In the genomic region with DNA sequence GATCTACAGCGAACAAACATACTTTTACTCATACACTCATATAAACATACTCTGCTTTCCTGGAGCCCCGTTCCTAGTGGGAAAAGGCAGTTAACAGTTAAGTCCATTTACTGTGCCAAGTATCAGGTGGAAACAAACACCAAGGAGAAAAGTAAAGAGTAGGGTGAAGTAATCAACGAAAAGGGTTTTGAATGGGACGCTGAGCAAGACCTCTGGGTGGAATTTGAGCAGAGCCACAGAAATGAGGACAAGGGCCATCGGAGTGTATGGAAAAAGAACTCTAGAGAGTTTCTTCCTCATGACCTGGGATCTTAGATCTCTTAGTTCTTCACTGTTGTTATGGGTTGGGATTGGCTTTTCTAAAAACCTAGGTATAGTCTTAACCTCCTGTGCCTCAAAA, we compare ENCODE assay signal across 19 mouse cellular contexts.
"Had no signal": no experiment of that assay in that cellular context is flagged by ENCODE, and none has a peak within 500 bp of the region (broad histone marks: within the 10 kb centered on the region; RNA-seq: fewer than 3 reads in every experiment).

No protein-coding gene starts in this region.

- H3K4me3 ChIP-seq: midbrain, embryonic 10.5 days; midbrain, embryonic 12.5 days; myocyte; neural tube, embryonic 13.5 days; neural tube, embryonic 15.5 days had no signal

- DNase-seq: lung, adult 18-20 months; lung, embryonic 14.5 days; lung, postnatal 14 days; lung, postnatal 4 days; midbrain, embryonic 14.5 days; retina, postnatal 1 day; right cerebral cortex, adult 18-20 months; right cerebral cortex, postnatal 25 days; right cerebral cortex, postnatal 4 days; spleen, adult 18-20 months; thymus, adult 18-20 months; thymus, postnatal 14 days; thymus, postnatal 36 days had no signal

- H3K27ac ChIP-seq: midbrain, embryonic 10.5 days; midbrain, embryonic 12.5 days; neural tube, embryonic 13.5 days; neural tube, embryonic 15.5 days had no signal

- H3K4me2 ChIP-seq: lung, embryonic 14.5 days; midbrain, embryonic 12.5 days; neural tube, embryonic 13.5 days; neural tube, embryonic 15.5 days had no signal

- H3K4me1 ChIP-seq: midbrain, embryonic 12.5 days; neural tube, embryonic 15.5 days had no signal

- H3K9ac ChIP-seq: lung, embryonic 14.5 days; midbrain, embryonic 12.5 days; neural tube, embryonic 13.5 days; neural tube, embryonic 15.5 days had no signal

- ATAC-seq: midbrain, embryonic 16.5 days had no signal

- H3K9me3 ChIP-seq: midbrain, embryonic 10.5 days; midbrain, embryonic 12.5 days; neural tube, embryonic 13.5 days; neural tube, embryonic 15.5 days had no signal

- H3K27me3 ChIP-seq: midbrain, embryonic 12.5 days; neural tube, embryonic 13.5 days; neural tube, embryonic 15.5 days had no signal

- H3K36me3 ChIP-seq: midbrain, embryonic 12.5 days; neural tube, embryonic 13.5 days; neural tube, embryonic 15.5 days had no signal
